Mouse (Mus musculus) midbrain, embryonic 10.5 days (tissue): ENCODE measurements around the gene Sult4a1. TPM values are rescaled to one million over a fixed set of nuclear protein-coding genes. Genes with fewer than 3 reads are reported as not detected.
A peak's percentile ranks its signal among the peaks of the same experiment; 100 is the strongest.

Source experiments
- DNase-seq: peaks from one replicate; pipeline ENCODE4 v3.0.0-alpha.2; 2017; ENCODE audit warnings: low spot score
- H3K27ac ChIP-seq: fragments of 300-500 bp; sonication (generic); replicated peaks from 2 replicates; pipeline ENCODE4 v1.5.1; 2016; ENCODE audit warnings: mild to moderate bottlenecking
- H3K27me3 ChIP-seq: fragments of 300-500 bp; sonication (generic); 2 replicates; pipeline ENCODE4 v1.6.1; 2016; ENCODE audit warnings: low read depth, mild to moderate bottlenecking; ENCODE audit not compliant: poor library complexity, severe bottlenecking
- H3K36me3 ChIP-seq: fragments of 300-500 bp; sonication (generic); 2 replicates; pipeline ENCODE4 v1.6.1; 2016; ENCODE audit warnings: mild to moderate bottlenecking, moderate library complexity
- H3K4me1 ChIP-seq: fragments of 300-500 bp; sonication (generic); 2 replicates; pipeline ENCODE4 v1.6.1; 2016
- H3K4me3 ChIP-seq: fragments of 300-500 bp; sonication (generic); 2 replicates; pipeline ENCODE4 v1.5.1; 2016; ENCODE audit warnings: mild to moderate bottlenecking, moderate library complexity
- H3K9me3 ChIP-seq: fragments of 300-500 bp; sonication (generic); replicated peaks from 2 replicates; pipeline ENCODE4 v1.6.1; 2016; ENCODE audit warnings: mild to moderate bottlenecking
- WGBS: fragments of 180-500 bp; shearing (Covaris S2); methylation state at CpG from one replicate; pipeline ENCODE4 v1.1.7; 2016; 5-methylcytosine and 5-hydroxymethylcytosine counted together
- polyA plus RNA-seq: library from polyadenylated mRNA; unstranded; fragments of >200 nt; fragmentation: Nextera tagmentation; extraction: Ambion mirVana; gene quantifications from 2 replicates; pipeline ENCODE4 v1.2.1, GENCODE M21; 2016

Gene Sult4a1
- 11.2 and 14.3 TPM in 2 replicates for polyA plus RNA-seq

- Histone ChIP-seq H3K36me3 (no peaks in the 10 kb centered on the region), H3K9me3 (no peaks in the 10 kb centered on the region), H3K27ac (peak within 1 kb of the TSS; percentile 72), H3K27me3 (peaks cover 52% of the 10 kb centered on the region), H3K4me3 (peak within 1 kb of the TSS; percentile 62), H3K4me1 (peaks cover 22% of the 10 kb centered on the region)
- 2% methylated on average over 77 of the region's 77 CpGs for WGBS
- DNase-seq = peak; percentile 48
Measured at GRCm38 (mm10) chr15:84105105-84105923, at the start of gene Sult4a1. Sult4a1 (minus strand) TSS chr15:84105754.

- Histone ChIP-seq H3K27me3 (no peaks in the 10 kb centered on the region), H3K36me3 (no peaks in the 10 kb centered on the region), H3K4me3 (no peak overlapping the region), H3K4me1 (peaks cover 49% of the 10 kb centered on the region), H3K27ac (peak overlapping the region; percentile 78), H3K9me3 (no peaks in the 10 kb centered on the region)
- peak; percentile 33 for DNase-seq
- WGBS = 49% methylated on average over 5 of the region's 5 CpGs
Measured at GRCm38 (mm10) chr15:84140929-84141328, 35.4 kb upstream of the Sult4a1 start.

- no peaks in the 10 kb centered on the region for H3K9me3 ChIP-seq
- no peak overlapping the region for H3K4me3 ChIP-seq
- H3K36me3 ChIP-seq = no peaks in the 10 kb centered on the region
- DNase-seq = no peak
- no peaks in the 10 kb centered on the region for H3K27me3 ChIP-seq
- WGBS = 61% methylated on average over 3 of the region's 3 CpGs
- peak overlapping the region; percentile 78 for H3K27ac ChIP-seq
- H3K4me1 ChIP-seq = peaks cover 49% of the 10 kb centered on the region
Measured at GRCm38 (mm10) chr15:84140109-84140508, 34.6 kb upstream of the Sult4a1 start.

- H3K27me3 ChIP-seq = no peaks in the 10 kb centered on the region
- H3K36me3 ChIP-seq = no peaks in the 10 kb centered on the region
- peaks cover 49% of the 10 kb centered on the region for H3K4me1 ChIP-seq
- no peak overlapping the region for H3K4me3 ChIP-seq
- DNase-seq = no peak
- 84% methylated on average over 5 of the region's 5 CpGs for WGBS
- peak overlapping the region; percentile 78 for H3K27ac ChIP-seq
- no peaks in the 10 kb centered on the region for H3K9me3 ChIP-seq
Measured at GRCm38 (mm10) chr15:84139592-84140005, 34.0 kb upstream of the Sult4a1 start.

- no peak overlapping the region for H3K4me3 ChIP-seq
- H3K27me3 ChIP-seq = no peaks in the 10 kb centered on the region
- WGBS = 21% methylated on average over 12 of the region's 12 CpGs
- peak overlapping the region; percentile 81 for H3K27ac ChIP-seq
- peak; percentile 54 for DNase-seq
- H3K9me3 ChIP-seq = no peaks in the 10 kb centered on the region
- no peaks in the 10 kb centered on the region for H3K36me3 ChIP-seq
- peaks cover 47% of the 10 kb centered on the region for H3K4me1 ChIP-seq
Measured at GRCm38 (mm10) chr15:84136473-84137415, 31.2 kb upstream of the Sult4a1 start.

- Histone ChIP-seq H3K27me3 (no peaks in the 10 kb centered on the region), H3K36me3 (no peaks in the 10 kb centered on the region), H3K9me3 (no peaks in the 10 kb centered on the region), H3K4me3 (no peak overlapping the region), H3K4me1 (peaks cover 41% of the 10 kb centered on the region), H3K27ac (0 out of 2 replicates have a peak overlapping the region, but pooled peaks have one; percentile 81)
- peak; percentile 44 for DNase-seq
- WGBS = 86% methylated on average over 5 of the region's 5 CpGs
Measured at GRCm38 (mm10) chr15:84135472-84135871, 29.9 kb upstream of the Sult4a1 start.

- 75% methylated on average over 4 of the region's 4 CpGs for WGBS
- no peak overlapping the region for H3K27ac ChIP-seq
- no peaks in the 10 kb centered on the region for H3K27me3 ChIP-seq
- H3K4me3 ChIP-seq = no peak overlapping the region
- DNase-seq = no peak
- no peaks in the 10 kb centered on the region for H3K9me3 ChIP-seq
- H3K36me3 ChIP-seq = no peaks in the 10 kb centered on the region
- H3K4me1 ChIP-seq = peaks cover 29% of the 10 kb centered on the region
Measured at GRCm38 (mm10) chr15:84133440-84133839, 27.9 kb upstream of the Sult4a1 start.

- H3K27me3 ChIP-seq = no peaks in the 10 kb centered on the region
- no peaks in the 10 kb centered on the region for H3K36me3 ChIP-seq
- no peak for DNase-seq
- peak overlapping the region; percentile 52; the same call in 1 of the 2 replicates for H3K27ac ChIP-seq
- no peaks in the 10 kb centered on the region for H3K9me3 ChIP-seq
- 93% methylated on average over 7 of the region's 7 CpGs for WGBS
- H3K4me3 ChIP-seq = no peak overlapping the region
- peaks cover 20% of the 10 kb centered on the region for H3K4me1 ChIP-seq
Measured at GRCm38 (mm10) chr15:84131971-84132370, 26.4 kb upstream of the Sult4a1 start.

GRCm38 (mm10) chr15:84131096-84131786 is 25.7 kb upstream of the Sult4a1 start:
- peak overlapping the region; percentile 52 for H3K27ac ChIP-seq
- H3K9me3 ChIP-seq = no peaks in the 10 kb centered on the region
- no peak for DNase-seq
- no peaks in the 10 kb centered on the region for H3K36me3 ChIP-seq
- H3K4me3 ChIP-seq = no peak overlapping the region
- WGBS = 69% methylated on average over 16 of the region's 16 CpGs
- peaks cover 15% of the 10 kb centered on the region for H3K4me1 ChIP-seq
- H3K27me3 ChIP-seq = no peaks in the 10 kb centered on the region

GRCm38 (mm10) chr15:84126871-84127270 is 21.3 kb upstream of the Sult4a1 start:
- H3K27ac ChIP-seq = no peak overlapping the region
- no peaks in the 10 kb centered on the region; the same call in 1 of the 2 replicates for H3K27me3 ChIP-seq
- H3K4me3 ChIP-seq = no peak overlapping the region
- H3K36me3 ChIP-seq = no peaks in the 10 kb centered on the region
- 29% methylated on average over 5 of the region's 5 CpGs for WGBS
- H3K4me1 ChIP-seq = peaks cover 12% of the 10 kb centered on the region
- no peak for DNase-seq
- H3K9me3 ChIP-seq = no peaks in the 10 kb centered on the region

- no peaks in the 10 kb centered on the region for H3K9me3 ChIP-seq
- no peak for DNase-seq
- no peak overlapping the region for H3K4me3 ChIP-seq
- H3K27me3 ChIP-seq = no peaks in the 10 kb centered on the region; the same call in 1 of the 2 replicates
- 72% methylated on average over 4 of the region's 4 CpGs for WGBS
- H3K4me1 ChIP-seq = peaks cover 10% of the 10 kb centered on the region
- no peaks in the 10 kb centered on the region for H3K36me3 ChIP-seq
- no peak overlapping the region for H3K27ac ChIP-seq
Measured at GRCm38 (mm10) chr15:84126447-84126846, 20.9 kb upstream of the Sult4a1 start.

- no peak for DNase-seq
- Histone ChIP-seq H3K4me1 (peaks cover 6% of the 10 kb centered on the region), H3K36me3 (no peaks in the 10 kb centered on the region), H3K27me3 (no peaks in the 10 kb centered on the region; the same call in 1 of the 2 replicates), H3K9me3 (no peaks in the 10 kb centered on the region), H3K27ac (no peak overlapping the region), H3K4me3 (no peak overlapping the region)
- 70% methylated on average over 7 of the region's 7 CpGs for WGBS
Measured at GRCm38 (mm10) chr15:84124086-84124485, 18.5 kb upstream of the Sult4a1 start.
